Mouse (Mus musculus) frontal cortex, adult 2 months (tissue): ENCODE results near the gene Lonp1. TPM values are rescaled to one million over a fixed set of nuclear protein-coding genes. Genes with fewer than 3 reads are reported as not detected.
"Not testable (repeated sequence)": the region's sequence is repeated elsewhere in the genome, so short reads cannot be mapped to it uniquely, and the experiment has no call there.

Experiments used
- DNase-seq, 2 experiments: peaks; one replicate each; pipeline ENCODE4 v3.0.0; 2022; ENCODE audit warnings: low spot score in 1 of 2; ENCODE audit errors: extremely low spot score in 1 of 2
- polyA plus RNA-seq: library from polyadenylated mRNA; depleted of rRNA; stranded (reverse); fragments of >200 nt; gene quantifications from 2 replicates; pipeline ENCODE4 v1.2.3, GENCODE M21; 2012; rRNA removed

The Lonp1 gene
- polyA plus RNA-seq: 72.2 and 86.2 TPM in 2 replicates

DNA sequence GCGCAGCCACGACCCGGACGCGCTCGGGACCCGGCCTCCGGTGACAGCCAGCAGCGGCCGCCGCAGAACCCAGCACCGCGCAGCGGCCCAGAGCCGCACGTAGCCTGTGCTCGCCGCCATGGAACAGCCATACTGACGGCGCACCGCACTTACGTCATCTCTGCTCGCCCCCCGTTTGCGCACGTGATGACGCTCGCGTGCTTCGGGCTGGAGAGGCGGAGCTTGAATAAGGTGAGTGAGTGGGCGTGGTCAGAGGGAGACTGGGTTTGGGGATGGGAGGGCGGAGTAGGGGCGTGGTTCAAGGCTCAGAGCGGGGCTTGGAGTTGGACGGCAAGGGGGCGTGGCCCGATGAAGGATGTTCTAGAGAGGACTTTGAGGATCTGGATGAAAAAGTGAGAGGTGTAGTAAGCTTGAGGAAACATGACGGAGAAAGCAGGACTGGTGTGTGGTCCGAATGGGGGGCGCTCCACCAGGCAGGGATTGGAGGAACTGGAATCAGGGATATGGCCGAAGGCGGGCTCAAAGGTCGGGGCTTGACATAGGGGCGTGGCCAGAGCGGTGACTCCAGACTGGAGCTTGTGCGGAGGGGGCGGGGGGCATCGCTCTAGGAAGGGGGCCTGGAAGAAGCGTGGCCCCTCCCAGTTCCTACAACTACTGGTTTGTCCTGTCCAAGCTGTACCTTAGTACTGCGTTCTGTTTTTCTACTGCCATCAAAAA is at the start of gene Lonp1:
Gene Lonp1 (minus strand): TSS at position 134 of the 717 bp plus-strand sequence.
- DNase-seq: peak; percentile 94 to 98

DNA sequence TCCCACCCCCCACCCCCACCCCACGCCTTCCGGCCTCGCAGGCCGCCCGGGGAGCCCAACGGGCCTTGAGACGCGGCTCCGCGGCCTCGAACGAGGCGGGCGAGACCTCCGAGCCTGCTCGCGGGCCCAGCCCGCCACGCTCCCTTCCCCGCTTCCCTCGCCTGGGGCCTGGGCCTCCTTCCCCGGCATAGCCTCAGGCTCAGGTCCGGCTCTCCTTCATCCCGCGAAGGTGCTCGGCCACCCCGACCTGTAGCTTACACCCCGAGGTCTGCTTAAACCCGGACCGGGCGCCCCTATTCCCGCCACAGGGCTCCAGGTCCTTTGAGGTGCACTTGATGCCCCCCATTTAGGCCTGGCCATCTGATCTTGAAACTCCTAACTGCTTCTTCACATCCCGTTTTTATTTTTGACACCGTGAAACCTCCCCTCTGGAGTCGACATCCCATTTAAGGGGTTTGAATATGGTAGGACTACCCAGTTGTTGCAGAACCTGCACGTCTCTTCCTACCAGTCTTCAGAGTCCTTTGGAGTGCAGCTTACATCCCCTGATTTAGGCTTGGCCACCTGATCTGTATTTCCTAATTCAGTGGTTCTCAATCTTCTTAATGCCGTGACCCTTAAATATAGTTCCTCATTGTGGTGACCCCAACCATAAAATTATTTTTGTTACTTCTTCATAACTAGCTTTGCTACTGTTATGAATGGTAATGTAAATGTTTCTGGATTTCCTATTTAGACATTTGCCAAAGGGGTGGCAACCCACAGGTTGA is 47.1 kb upstream of the Lonp1 start:
- DNase-seq: no peak

DNA sequence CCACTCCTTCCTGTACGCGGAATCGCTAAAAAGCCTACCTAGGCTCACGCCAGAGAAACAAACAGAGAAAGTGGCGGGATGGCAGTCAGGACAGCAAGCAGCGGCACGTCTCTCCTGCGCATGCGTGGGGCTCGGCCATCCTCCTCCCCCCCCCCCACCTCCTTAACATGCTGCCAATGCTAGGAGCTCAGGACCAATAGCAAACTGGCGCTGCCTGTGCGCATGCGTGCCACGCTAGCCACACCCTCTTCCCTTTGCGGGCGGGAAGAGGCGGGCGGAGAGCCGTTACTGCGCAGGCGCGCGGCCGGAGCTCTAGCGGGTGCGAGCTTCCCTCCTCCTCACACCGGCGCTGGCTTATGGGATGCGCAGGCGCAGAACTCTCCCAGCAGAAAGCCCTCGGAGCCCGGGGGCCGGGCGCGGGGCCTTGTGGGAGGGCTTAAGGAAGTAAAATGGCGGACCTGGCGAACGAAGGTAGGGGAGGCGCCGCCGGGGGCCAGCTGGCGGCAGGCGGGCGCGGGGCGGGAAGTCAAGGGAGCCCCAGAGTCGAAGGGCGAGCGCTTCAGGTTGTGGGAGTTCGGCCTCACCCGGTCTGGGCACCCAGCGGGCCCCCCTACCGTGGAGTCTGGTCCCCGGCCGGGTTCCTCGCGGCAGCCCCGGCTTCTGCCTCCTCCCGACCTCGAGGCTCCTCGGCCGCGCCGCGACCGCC is 46.4 kb upstream of the Lonp1 start, which contains the start of gene Ranbp3:
Gene Ranbp3 (plus strand): TSS at position 354 of the 706 bp plus-strand sequence.
- DNase-seq: peak; percentile 98 to 99

DNA sequence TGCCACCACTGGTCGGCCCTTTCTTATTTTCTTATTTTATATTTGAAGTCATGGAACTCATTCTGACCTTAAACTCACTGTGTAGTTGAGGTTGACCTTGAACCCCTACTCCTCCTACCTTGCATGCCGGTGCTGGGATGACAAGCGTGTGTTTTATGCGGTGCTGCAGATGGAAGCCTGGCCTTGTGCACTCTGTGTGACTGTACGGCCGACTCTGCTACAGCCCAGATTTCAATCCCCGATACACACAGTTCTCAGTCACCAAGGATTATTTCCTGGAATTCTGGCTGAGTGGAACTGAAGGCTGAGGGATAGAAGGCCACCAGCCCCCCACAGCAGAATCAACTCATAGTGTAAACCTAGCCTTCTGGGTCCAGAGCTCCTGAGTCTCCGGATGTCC is 43.1 kb upstream of the Lonp1 start:
- DNase-seq: no peak

DNA sequence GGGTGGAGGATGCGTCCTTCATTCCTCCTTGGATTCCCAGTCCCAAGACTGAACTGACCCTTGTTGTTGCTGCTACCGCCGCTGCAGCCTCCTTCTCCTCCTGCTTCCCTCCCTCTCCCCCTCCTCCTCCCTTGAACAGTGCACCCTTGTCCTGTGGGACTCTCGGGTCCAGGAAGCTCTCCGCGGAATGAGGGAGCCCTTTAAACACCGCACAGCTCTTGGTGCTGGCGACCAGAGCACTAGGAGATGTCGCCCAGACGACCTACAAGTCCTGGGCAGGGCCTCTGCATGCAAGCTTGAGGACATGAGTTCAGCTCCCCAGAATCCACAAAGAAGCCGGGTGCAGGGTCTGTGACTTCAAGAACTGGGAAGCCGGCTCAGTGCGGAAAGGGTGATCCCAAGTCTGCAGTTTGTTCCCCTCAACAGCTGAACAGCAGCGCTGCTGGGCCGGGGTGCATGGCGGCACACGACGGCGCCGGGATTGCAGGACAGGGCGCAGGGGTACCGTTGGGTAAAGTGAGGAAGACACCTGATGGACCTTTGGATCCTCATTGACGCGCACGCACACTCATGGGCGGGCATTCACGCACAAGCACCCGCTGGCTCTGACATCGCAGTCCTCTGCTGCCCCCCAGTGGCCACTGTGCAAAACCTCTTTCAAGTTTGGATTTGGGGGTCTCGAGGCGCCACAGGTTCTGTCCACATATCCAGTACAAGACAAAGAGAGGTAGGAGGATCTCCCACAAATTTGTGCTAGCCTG is 41.9 kb upstream of the Lonp1 start:
- peak in 1 of 2 experiments; percentile 89 for DNase-seq

DNA sequence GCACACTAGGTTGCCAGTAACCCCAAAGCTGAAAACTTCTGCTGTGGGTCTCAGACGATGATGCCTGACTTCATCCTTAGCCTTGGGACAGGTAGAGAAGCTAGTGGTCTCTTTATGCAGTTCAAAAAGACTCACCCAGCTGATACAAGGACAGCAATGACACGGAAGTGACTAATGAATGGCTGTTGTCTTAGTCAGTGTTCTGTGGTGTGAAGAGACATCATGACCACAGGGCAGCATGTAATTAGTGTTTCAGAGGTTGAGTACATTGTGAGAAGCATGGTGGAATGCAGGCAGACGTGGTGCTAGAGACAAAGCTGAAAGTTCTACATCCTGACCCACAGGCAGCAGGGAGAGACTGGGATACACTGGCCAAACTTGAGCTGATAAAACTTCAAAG is 40.9 kb upstream of the Lonp1 start:
- no peak for DNase-seq

DNA sequence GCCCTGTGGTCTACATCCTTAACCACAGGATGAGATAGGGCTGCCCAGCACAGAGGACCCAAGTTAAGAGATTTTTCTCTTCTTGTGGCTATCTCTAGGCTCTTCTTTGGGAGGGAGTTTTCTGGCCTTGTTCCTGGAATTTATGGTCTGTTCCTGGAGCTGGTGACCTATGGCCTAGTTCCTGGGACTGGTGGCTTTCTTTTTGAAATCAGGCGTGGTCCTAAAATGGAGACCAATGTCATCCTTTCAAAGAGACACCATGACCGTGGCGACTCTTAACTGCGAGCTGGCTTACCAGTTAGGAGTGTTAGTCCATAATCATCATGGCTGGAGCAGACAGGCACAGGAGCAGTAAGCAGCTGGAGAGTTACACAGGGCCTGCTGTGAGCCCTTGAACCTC is 39.7 kb upstream of the Lonp1 start:
- DNase-seq: no peak

DNA sequence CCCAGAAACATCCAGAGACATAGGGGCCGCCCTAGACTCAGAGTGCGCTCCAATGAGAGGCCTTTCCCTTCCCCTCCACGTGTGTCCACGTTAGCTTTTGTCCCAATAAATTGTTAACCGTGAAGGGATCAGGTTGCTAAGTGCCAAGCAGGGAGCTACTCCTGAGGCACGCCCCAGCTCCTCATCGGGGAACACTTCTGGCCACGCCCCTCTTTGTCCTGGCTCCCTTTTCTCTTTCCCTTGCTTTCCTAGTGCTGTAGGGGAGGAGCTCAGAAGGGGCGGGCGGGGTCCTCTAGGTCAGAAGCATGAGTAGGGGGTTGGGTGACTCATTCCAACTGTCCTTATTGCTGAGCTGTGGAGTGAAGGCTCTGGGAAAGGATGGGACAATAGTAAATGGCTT is 37.6 kb upstream of the Lonp1 start:
- DNase-seq: no peak

DNA sequence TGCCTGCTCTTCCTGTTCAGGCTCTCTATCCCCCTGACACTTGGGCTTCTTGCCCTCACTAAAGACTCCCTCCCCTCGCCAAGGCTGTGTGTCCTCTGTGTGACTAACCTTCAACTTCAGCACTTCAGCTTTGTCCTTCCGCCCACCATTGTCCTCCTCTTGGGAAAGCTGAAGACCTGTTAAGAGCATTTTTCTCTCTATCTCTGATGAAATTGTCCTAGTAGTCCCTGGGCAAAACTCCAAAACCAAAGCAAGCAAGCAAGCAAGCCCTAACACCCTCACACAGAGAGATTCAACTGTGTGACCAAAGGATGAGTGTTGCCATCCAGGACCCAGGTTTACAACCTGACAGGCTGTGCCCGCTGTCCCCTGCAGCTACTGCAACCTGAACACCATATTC is 37.0 kb upstream of the Lonp1 start:
- no peak for DNase-seq

DNA sequence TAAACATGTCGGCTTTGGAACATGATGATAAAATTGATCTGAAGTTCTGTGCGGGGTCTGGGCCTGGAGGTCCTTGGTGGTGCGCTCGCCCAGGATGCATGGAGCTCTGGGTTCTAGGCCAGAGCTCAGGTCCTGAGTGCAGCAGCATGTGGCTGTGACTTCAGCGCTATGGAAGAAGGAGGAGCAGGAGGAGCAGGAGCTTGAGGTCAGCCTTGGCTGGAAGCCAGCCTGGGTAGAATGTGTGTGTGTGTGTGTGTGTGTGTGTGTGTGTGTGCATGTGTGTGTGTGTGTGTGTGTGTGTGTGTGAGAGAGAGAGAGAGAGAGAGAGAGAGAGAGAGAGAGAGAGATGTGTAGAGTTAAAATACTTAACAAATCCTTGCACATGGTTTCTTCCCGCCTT is 29.5 kb upstream of the Lonp1 start:
- no peak for DNase-seq

DNA sequence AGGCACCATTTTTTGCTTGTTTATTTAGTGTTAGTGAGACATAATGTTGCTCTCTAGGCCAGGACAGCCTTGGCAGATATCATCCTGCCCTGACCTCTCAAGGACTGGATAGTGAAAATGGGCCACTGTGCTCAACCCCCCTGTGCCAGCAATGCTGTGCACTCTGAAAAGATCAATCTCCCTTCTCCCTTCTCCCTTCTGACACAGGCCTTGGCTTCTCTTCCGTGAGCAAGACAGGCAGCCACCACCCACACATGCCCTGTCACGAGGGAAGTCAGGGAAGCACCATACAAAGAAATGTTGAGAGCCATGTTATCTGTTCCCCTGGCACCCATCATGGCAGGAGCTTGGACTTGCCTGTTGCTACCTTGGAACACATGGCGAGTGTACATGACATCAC is 28.6 kb upstream of the Lonp1 start:
- DNase-seq: no peak

DNA sequence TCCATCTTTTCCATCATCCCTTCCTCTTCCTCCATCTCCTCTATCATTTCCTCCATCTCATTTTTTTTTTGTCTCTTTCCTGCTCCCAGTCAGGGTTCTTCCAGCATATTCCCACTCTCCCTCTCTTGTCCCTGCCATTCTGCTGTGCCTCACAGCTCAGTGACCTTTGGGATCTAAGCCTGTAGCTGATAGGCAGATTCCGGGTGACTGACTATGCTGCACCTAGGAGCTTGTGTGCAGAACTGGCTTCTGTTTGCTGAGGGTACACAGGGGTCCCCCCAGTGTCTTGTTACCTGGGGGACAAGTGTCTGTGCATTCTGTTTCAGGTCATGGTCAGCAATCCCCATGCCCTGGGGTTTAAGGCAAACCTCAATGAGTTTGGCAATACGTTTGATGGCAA is 28.1 kb upstream of the Lonp1 start:
- no peak for DNase-seq

DNA sequence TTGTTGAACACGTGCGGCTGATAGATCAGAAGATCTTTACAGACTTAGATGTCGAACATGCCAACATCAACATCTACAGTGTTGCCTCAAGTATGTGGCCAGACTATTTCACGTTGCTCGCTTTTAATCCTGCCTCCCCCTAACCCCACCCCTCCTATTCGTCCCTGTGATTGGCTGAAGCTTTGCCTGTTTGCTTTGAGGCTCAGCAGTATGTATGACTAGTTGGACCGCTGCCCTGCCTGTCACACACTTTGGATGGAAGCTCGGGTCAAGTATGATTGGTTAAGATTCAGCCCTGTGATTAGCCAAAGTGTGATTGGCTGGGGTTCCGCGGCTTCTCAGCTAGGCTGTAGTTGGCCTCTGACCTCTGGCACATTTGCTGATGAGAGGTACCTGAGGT is 25.1 kb upstream of the Lonp1 start:
- DNase-seq: no peak

DNA sequence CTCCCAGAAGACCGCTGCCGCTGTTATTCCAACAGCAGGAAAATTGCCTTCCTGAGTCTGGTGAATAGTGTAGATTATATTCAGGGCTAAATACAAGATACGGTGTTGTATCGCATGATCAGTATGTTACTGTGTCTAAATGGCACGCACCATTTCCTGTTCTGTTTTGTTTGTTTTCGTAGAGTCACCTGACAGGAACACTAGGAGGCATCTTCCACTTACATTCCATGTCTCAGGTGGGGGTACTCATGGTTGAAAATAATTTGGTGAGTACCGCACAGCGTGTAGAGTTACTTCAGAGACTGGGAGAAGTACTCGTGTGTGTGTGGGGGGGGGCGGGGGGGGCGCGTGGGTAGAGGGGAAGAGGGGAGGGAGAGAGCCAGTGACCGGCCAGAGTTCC is 20.9 kb upstream of the Lonp1 start:
- DNase-seq: no peak

DNA sequence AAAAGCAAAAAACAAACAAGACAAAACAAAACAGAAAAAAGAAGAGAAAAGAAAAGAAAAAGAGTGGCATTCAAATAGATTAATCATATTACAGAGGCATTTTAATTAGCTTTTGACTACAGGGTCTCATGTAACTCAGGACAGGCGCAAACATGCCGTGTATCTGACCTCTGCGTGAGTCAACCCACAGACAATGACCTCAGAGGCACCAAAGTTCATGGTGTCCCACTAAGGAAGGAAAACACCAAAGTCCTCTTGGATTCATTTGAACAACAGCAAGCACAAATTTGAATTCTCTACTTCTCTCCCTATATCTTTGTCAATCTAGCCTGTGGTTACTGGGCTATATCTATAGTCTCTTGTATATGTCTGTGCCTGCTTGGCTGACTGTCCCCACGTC is 16.6 kb upstream of the Lonp1 start:
- no peak for DNase-seq

DNA sequence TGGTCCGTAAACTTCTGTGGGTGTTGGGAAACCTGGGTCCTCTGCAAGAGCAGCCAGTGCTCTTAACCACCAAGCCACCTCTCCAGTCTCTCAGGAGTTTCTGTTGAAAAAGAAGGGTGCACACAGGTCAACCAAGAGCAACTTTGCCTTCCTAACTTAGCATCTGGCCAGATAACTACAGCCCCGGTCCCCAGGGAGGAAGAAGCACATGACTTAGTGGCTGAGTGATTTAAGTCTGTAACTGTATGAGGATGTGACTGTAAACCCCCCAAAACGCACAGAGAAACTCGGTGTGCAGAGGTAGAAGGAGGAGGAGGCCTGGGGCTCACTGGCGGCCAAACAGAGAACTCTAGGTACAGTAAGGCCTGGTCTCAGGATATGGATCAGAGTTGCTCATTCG is 7.3 kb upstream of the Lonp1 start:
- no peak for DNase-seq

DNA sequence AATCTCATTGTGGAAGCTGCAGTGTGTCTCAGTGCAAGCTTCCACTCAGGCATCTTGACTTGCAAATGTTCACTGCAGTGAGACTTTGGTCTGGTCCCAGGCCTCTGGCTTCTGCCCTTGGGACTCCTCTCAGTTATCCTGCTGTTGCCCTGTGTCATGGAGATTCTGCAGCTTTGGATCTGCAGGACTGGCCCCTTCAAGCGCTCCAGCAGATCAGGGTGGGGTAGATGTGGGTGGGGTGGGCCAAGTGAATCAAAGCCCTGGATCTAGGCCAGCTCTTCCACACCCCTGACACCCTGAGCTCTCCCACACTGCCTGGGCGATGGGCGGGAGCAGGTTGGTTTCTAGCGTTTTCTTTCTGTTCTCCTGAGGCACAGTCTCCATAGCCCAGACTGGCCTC is 5.1 kb upstream of the Lonp1 start:
- no peak for DNase-seq

DNA sequence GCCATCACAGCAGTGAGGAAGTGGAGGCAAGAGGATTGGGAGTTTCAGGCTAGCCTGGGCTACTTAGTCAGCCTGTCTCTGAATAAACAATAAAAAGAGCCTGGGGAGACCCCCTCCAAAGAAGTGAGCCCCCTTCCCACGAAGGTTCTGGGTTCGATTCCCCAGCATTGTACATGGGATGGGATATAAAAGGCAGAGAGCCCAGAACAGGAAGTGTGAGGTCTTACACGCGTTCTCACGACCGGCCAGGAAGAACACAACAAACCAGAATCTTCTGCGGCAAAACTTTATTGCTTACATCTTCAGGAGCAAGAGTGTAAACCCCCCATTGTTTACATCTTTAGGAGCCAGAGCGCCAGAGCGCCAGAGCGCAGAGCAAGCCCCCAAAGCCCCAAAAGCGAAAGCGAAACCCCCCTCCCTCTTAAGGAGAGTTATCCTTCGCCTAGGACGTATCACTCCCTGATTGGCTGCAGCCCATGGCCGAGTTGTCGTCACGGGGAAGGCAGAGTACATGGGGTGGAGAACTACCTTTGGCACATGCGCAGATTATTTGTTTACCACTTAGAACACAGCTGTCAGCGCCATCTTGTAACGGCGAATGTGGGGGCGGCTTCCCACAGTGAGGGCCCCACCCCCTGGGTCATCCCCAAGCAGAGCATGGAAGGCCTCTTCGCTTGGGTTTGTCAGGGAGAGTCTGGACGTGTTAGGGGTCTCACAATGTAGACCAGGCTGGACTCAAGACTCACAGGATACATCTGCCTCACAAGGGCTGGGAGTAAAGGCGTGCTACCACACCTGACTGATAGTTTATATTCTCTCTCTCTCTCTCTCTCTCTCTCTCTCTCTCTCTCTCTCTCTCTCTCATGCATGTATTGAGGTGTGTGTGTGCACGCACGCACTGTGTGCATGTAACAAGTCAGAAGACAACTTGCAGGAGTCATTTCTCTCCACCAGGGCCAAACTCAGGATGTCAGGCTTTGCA is 3.4 kb upstream of the Lonp1 start:
- not testable (repeated sequence) for DNase-seq

DNA sequence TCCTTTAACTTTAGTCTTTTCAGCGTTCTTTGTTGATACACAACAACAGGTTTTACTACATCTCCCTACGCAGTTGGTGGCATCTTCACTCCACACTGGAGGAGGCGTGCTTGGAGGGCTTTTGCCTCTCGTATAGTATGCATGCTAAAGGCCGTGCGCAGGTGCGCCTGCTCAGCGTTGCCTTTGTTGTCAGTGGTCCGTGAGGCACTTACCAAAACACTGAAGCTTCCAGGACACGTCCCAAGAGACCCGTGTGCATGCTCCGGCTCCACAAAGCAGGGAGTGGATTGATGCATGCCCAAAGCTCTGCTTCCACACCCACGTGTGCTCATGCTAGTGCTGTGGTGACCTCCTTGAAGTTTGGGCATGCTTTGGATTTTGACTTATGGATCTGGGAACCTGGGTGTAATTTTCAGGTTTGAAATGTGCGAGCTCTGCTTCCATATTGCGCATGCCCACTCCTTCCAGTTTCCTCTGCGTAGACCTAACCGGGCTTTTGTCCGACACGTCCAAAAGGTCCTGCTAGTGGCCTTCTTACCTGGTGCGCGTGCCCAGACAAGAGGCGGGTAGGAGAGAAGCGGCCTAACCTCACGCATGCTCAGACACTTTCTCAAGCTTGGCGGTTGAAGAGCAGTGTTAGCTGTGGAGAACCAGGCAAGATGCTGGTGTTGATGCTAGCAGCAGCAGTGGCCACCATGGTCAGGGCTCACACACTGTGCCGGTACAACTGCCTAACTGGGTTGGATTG is 1.0 kb upstream of the Lonp1 start, which contains the start of gene Catsperd:
Gene Catsperd (plus strand): TSS at position 614 of the 748 bp plus-strand sequence.
- DNase-seq: no peak
